Mouse (Mus musculus) layer of hippocampus, adult 2 months (tissue): ENCODE data around the gene Gsn. TPM values are rescaled to one million over a fixed set of nuclear protein-coding genes. Genes with fewer than 3 reads are reported as not detected.

Experiments
- DNase-seq, 2 experiments: peaks; one replicate each; pipeline ENCODE4 v3.0.0; 2022; ENCODE audit warnings: low spot score in 2 of 2
- H3K27ac ChIP-seq: fragments of 200-600 bp; 2 replicates; pipeline ENCODE4 v1.8.1; 2022
- H3K4me3 ChIP-seq: fragments of 200-600 bp; 2 replicates; pipeline ENCODE4 v1.8.1; 2022; ENCODE audit warnings: mild to moderate bottlenecking
- CTCF ChIP-seq: fragments of 200-600 bp; conservative IDR thresholded peaks from 2 replicates; pipeline ENCODE4 v1.8.1; 2022; ENCODE audit warnings: antibody characterized with exemption, mild to moderate bottlenecking, moderate library complexity
- total RNA-seq, 2 experiments: library from RNA; stranded (reverse); gene quantifications; 2 replicates each; pipeline ENCODE4 v1.2.3; 2021

Gene Gsn
- total RNA-seq, 2 experiments from 2014 or later = 46.5 to 49.1 TPM

DNA sequence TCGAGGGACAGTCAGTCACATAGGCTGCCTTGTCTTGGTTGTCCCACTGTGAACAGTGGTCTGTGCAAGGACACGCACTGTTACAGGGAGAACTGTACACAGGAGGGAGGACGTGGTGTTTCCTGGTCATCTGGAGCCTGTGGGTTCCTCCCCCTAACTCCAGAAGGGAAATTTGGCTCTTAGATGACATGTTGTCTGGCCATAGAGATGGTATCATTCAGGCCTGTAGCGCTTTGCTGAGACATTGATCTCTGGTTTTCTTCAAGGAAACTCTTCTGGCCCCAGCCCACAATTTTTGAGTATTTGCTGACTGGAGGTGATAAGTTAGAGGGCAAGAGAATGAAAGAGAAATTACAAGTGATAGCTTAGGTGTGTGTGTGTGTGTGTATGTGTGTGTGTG lies 2.4 kb downstream of the Gsn start:
- no peak for DNase-seq
- Histone ChIP-seq H3K27ac (no peak overlapping the region), H3K4me3 (no peak overlapping the region)
- no peak for TF ChIP-seq CTCF

DNA sequence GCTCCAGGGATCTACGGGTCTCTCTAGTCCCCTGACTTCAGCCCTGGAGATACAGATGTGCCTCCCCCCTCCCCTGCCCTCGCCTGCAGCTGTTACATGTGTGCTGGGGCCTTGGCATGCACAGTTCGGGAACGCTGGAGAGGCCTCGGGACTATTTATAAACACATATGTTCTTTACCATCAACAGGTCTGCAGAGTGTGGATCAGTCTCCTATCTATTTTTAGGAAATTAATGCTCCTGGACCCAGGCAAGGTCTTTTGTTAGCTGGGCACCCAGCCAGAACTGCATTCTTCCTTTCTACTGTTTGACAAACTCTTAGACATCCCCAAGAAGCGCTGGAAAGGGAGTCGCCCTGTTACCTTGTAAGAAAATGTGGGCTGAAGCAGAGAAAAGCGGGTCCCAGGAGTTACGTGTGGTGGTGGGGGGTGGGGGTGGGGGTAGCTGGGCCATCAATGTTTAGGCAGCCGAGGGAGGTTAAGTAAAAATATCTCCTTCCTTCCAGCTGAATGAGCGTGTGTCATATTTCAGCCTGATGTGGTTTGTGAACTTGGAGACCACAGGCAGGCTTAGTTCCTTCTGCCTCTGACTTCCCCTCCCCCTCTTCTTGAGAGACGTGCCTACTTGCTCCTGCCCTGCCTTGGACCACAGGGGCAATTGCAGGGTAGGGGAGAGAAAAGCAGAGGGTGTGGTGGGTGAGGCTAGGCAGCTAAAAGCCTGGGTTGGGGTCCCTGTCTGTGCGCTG lies 3.3 kb downstream of the Gsn start:
- no peak overlapping the region for H3K27ac ChIP-seq
- no peak overlapping the region for H3K4me3 ChIP-seq

DNA sequence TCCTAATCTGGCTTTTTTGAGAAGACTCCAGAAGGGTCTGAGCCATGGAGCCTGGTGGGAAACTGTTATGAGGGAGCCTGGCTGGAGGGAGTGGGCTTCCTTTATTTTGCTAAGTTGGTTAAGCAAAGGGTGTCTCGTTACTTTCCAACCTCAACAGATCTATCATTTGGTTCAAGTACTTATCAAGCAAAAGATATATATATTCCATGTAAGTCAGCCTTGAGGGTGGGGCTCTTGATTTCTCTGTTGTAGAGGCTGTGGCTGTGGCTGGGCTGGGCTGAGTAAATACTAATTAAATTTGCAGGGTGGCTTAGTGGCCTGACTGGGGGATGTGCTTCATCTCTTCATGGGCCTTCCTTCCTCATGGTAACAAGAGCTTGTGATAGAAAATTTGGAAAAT lies 4.1 kb downstream of the Gsn start:
- no peak overlapping the region for H3K4me3 ChIP-seq
- no peak for DNase-seq
- H3K27ac ChIP-seq = no peak overlapping the region
- TF ChIP-seq CTCF = no peak

More for the DNA sequence above, 3.3 kb downstream of the Gsn start:
- TF ChIP-seq CTCF = no peak
- no peak for DNase-seq

DNA sequence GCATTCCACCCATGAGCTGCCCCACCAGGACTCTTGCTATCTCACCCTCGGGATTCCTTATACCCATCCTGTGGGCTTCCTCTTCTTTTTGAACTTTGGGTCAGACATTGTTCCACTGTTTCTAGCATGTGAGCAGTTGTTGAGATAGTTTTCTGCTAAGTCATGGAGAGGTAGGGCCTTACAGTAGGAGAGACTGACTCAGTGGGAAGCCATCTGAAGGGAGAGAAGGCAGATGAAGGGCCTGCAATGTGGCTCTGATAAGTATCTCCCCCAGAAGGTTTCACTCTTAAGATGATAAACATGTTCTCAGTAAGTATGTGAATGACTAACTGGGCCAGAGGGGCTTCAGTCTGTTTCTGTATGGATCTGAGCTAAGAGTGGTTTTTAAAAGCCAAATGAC lies 7.9 kb downstream of the Gsn start:
- Histone ChIP-seq H3K4me3 (no peak overlapping the region), H3K27ac (no peak overlapping the region)
- no peak for TF ChIP-seq CTCF
- DNase-seq = no peak

DNA sequence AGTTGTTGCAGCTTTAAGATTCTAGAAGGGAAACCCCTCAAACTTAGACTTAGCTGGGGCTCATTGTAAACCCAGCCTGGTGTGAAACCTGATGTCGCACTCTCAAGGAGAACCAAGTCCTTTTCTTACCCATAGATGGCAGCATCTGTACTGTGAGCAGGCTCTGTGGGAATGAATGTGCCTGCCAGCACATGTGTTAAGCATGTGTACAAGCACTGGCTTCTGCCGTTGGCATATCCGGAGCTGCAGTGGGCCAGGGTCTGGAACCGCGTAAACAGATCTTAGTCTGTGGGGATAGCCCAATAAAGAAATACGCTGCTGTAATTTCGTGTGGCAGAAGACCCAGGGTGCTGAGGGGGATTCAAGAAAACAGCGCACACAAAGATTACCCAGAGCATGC lies 9.1 kb downstream of the Gsn start:
- TF ChIP-seq CTCF = peak; percentile 78

DNA sequence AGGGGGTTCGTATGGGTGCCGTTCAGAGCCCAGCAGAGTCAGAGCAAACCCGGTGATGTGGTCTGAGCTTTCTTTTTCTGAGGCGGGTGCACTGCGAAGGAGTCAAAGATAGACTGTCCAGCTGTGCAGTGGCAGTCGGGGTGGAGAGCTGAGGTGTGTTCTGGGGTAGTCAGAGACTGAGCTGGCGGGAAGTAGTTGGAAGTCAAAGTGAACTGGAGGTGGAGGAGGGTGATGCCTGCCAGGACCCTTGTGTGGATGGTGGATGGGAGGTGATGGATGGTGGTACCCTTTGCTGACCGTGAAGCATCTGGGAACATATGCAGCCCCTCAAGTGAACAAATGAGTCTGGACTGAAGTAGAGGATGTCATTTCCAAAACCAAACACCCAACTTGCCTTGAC lies 9.6 kb downstream of the Gsn start:
- TF ChIP-seq CTCF = no peak
- no peak overlapping the region for H3K4me3 ChIP-seq
- DNase-seq = no peak
- H3K27ac ChIP-seq = no peak overlapping the region

More for the DNA sequence above, 9.1 kb downstream of the Gsn start:
- H3K4me3 ChIP-seq = no peak overlapping the region
- H3K27ac ChIP-seq = no peak overlapping the region
- peak; percentile 43 to 56 for DNase-seq

DNA sequence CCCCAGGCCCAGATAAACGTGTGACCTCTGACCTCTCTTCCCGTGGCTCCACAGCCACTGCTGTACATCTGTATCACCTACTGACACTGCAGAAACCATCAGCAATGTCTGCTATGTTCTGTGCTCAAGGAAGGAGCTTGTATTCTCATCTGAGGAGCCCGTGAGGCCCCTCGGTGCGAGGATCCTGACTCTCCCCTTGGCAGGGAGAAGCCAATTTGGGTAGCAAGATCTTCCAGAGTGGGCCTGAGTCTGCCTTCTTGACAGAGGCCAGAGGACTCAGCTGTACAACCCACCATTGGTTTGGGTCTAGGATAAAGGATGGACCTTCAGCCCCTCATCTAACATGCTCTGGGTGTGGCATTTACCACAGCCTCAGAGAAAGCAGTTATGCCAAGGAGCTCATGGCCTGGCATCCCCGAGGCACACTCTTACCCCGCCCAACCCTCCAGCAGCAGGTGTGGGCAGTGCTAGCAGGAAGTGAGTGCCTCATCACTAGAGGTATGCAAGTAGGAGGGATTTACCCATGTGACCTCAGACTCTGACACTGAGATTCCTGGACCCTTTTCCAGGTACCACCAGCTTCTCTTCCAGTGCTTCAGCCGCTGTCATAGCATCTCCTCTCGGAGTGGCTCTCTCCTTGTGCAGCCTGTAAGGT lies 10.2 kb downstream of the Gsn start:
- no peak for TF ChIP-seq CTCF
- no peak for DNase-seq
- Histone ChIP-seq H3K27ac (no peak overlapping the region), H3K4me3 (no peak overlapping the region)

DNA sequence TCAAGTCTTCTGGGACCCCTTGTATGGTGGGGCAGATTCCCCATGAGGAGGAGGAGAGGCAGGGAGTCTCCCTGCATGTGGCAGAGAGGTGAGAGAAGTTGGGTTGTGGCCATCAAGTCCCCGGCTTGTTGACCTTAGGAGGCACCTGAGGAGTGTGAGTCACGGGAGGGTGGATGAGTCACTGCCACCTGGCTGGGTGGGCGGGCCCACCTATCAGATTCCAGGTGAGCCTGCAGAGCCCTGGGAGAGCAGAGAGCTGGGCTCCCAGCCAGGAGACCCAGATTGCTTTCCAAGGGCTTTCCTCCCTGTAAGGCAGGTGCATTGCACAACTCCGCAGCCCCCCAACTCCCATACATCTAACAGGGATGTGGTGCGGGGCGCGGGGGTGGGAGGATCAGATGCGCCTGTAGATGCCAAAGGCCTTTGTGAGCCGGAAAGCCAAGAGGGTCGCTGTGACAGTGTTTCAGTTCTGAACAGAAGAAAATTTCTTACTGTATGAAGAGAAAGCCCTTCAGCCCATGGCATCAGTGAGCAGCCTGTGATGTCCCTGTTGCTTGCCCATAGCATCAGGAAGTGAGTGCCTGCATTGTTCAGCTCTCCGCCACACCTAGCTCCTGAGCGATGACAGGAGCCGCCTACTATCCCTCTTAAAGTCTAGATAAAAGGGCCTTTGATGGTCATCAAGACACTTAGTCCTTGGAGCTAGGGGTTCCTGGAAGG lies 11.1 kb downstream of the Gsn start:
- Histone ChIP-seq H3K4me3 (no peak overlapping the region), H3K27ac (no peak overlapping the region)
- no peak for DNase-seq
- no peak for TF ChIP-seq CTCF

DNA sequence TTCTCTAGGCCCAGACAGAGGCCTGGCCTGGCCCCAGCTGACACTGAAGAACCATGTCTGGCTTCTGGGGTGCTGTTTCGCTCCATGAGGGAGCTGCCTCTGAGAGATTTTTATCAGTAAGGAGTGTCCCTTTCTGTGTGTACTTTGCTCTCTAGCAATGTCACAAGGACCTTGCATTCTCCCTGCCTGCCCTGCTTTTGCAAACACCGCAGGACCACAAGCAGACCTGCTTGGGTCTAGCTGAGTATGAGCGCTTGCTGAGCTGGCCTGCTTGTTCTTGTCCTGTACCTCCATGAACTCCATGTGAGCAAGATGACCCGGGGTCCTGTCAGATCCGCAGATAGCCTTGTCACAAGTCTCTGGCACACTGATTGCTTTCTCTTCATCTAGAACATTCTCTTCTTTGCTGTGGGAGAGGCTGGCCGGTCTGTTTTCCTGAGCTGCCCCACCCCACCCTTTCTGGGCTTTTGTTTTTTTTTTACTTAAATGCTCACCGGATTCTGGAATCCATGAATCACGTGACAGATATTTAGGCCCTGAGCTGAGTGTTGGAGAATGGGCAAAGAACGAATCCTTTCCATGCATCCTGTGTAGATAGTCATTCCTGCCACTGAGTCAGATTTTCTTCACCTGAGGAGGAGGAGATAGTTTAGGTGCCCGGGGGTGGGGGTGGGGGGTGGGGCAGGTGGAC lies 11.8 kb downstream of the Gsn start:
- H3K4me3 ChIP-seq = no peak overlapping the region
- TF ChIP-seq CTCF = no peak
- no peak for DNase-seq
- H3K27ac ChIP-seq = no peak overlapping the region

DNA sequence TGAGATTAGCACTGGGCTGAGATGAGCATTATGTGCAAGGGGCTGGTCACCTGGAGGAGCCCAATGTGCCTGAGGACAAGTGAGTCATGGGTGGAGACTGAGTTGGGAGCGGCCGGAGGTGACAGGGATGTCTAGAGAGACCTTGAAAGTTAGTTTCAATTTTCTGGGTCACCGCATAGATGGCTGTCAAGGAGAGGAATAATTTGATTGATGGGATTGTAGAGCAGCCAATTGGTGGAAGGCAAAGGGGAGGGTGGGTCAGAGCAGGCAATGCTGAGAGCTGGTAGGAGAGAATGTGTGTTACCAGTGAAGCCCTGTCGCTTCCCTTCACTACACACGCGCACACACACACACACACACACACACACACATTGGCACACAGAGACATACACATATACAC lies 13.0 kb downstream of the Gsn start:
- no peak for TF ChIP-seq CTCF

DNA sequence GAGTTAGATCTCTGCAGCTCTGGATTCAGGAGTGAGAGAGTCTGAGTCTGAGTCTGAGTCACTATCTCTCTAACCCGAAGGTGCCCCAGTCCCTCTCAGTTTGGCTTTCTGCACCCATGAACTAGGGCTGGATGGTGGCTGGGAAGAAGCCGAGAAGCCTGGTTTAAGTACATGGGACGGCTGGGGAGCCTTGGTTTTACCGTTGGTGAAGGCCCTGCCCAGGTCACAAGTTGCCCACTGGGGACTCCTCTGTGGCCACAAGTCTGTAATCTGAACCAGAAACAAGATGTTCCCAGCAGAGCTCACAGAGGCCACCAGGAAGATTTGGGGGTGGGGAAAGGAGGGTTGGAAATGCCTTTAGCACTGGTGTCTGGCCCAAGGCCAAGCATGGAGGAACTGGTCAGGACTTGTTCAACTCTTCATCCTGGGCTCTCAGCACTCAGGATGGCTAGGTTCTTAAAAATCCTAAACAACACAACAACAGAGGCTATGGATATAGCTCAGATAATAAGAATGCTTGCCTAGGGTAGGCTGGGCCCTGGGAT lies 13.6 kb downstream of the Gsn start:
- Histone ChIP-seq H3K4me3 (no peak overlapping the region), H3K27ac (0 out of 2 replicates have a peak overlapping the region, but pooled peaks have one; percentile 66)
- no peak for TF ChIP-seq CTCF
- no peak for DNase-seq

More for the DNA sequence above, 13.0 kb downstream of the Gsn start:
- no peak for DNase-seq
- Histone ChIP-seq H3K27ac (no peak overlapping the region), H3K4me3 (no peak overlapping the region)

DNA sequence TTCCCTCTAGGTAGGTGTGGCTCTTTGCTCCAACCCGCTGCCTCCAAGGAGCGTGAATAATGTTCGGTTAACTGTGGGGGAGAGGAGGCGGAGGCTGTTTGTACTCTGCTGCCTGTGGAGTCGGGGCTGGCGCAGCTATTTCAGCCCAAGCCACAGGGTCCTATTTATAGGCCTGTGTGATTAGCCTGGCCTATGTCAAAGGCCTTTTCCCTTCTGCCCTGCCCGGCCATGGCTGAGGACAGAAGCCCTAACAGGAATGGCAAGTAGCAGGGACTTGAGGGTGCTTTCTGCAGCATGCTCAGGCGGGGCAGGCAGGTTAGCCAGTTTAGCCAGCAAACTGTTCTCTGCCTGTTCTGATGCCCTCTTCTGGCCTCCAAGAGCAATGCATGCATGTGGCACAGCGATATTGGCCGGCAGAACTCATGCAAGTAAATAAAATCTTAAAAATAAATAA lies 14.4 kb downstream of the Gsn start:
- peak in 1 of 2 experiments; percentile 51 for DNase-seq

DNA sequence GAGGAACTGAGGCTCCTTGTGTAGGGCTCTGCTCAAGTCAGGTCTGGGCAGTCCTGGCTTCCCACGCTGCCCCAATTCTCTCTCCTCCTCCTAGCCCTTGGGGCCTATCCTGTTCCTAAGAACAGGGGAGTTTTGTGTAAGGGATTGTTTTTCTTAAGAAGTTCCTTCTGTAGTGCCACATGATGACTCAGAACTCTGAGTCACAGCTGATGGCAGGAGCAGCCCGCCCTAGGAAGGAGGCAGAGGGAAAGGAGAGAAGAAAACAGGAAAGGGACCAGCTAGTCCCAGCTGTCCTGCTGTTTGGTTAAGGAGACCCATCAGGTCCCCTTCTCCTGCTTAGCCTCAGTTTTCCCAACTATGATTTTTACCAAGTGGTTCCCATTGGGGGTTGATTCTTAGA lies 15.6 kb downstream of the Gsn start:
- Histone ChIP-seq H3K27ac (peak overlapping the region; percentile 84; the same call in 1 of the 2 replicates), H3K4me3 (no peak overlapping the region)
- no peak for TF ChIP-seq CTCF
- DNase-seq = peak in 1 of 2 experiments; percentile 63

More for the DNA sequence above, 14.4 kb downstream of the Gsn start:
- peak; percentile 89 for TF ChIP-seq CTCF
- peak overlapping the region; percentile 66; the same call in 1 of the 2 replicates for H3K27ac ChIP-seq
- no peak overlapping the region for H3K4me3 ChIP-seq
